Mouse (Mus musculus) neutrophil, adult 5-6 weeks (primary cell): ENCODE results near the gene Atp6v0d1. TPM values are rescaled to one million over a fixed set of nuclear protein-coding genes. Genes with fewer than 3 reads are reported as not detected.

ENCODE experiments used
- ATAC-seq: fragments of 151-379, 151-347 bp; 2 replicates; pipeline ENCODE4 v1.8.0; 2017; ENCODE audit warnings: mild to moderate bottlenecking, moderate TSS enrichment; ENCODE audit not compliant: insufficient number of reproducible peaks, poor library complexity, low FRiP score, severe bottlenecking; ENCODE audit errors: extremely low read depth
- total RNA-seq: library from RNA; stranded (forward); fragments of 200-1000 nt; gene quantifications from 2 replicates; pipeline ENCODE4 v1.2.3, GENCODE M21; 2017

The Atp6v0d1 gene
- total RNA-seq, 1 experiment from 2014 or later: 71.1 TPM

- ATAC-seq: no peak
Observed at GRCm38 (mm10) chr8:105483212-105484029, 82.4 kb downstream of the Atp6v0d1 start.

GRCm38 (mm10) chr8:105482123-105482522 lies 83.7 kb downstream of the Atp6v0d1 start:
- no peak for ATAC-seq

GRCm38 (mm10) chr8:105481453-105481852 lies 84.4 kb downstream of the Atp6v0d1 start:
- no peak for ATAC-seq

DNA sequence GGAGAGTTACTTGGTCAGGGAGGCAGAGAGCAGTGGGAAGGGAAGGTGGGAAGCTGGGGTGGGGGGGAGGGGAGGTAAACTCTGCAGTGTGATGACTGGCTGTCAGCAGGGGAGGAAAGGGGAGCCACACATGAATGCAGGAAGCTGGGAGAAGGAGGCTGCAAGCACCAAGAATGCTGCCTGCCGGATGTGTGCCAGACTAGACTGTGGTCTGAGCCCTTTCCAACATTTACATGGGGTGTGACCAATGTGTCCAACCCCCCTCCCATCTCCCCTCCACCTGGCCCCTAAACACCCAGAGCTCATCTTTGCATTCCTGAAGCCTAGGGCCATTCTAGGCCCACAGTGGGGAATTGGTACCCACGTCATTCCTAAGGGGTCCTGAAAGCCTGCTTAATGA lies 84.8 kb downstream of the Atp6v0d1 start:
- no peak for ATAC-seq

DNA sequence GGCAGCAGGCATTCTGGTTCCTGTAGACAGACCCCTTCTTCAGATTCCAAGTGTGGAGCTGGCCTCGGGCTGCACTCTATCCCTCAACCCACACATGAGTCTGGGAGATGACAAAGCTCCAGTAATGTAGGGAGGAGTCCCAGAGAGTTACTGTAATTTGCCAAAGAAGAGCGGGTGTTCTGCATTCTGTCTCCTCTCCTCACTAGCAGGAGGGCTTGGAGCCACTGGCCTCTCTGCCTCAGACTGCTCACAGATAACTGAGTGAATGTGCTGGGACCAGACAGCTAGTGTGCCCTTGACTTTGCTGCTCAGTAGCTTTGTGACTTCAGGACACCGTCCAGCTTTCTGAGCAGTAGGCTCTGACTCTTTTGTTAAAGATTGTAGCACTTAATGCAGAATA lies 88.1 kb downstream of the Atp6v0d1 start:
- no peak for ATAC-seq

- no peak for ATAC-seq
Observed at GRCm38 (mm10) chr8:105476628-105477413, 89.0 kb downstream of the Atp6v0d1 start.

GRCm38 (mm10) chr8:105476161-105476560 lies 89.7 kb downstream of the Atp6v0d1 start:
- no peak for ATAC-seq

GRCm38 (mm10) chr8:105475742-105476141 lies 90.1 kb downstream of the Atp6v0d1 start:
- no peak for ATAC-seq

GRCm38 (mm10) chr8:105475254-105475653 lies 90.6 kb downstream of the Atp6v0d1 start:
- no peak for ATAC-seq

- no peak for ATAC-seq
Observed at GRCm38 (mm10) chr8:105474680-105475079, 91.2 kb downstream of the Atp6v0d1 start.

Other genes with a start within 250 kb of the Atp6v0d1 start
- gene Lrrc29, start 239.8 kb downstream of the Atp6v0d1 start, total RNA-seq: 3.3 and 4.9 TPM in 2 replicates
- 27.6 and 39.2 TPM in 2 replicates for gene Tmem208, start 239.7 kb downstream of the Atp6v0d1 start, total RNA-seq
- gene Fhod1, start 218.1 kb downstream of the Atp6v0d1 start, total RNA-seq: 21.8 and 22.2 TPM in 2 replicates
- 0.35 and 0.49 TPM in 2 replicates for gene Slc9a5, start 217.2 kb downstream of the Atp6v0d1 start, total RNA-seq
- gene Plekhg4, start 192.8 kb downstream of the Atp6v0d1 start, total RNA-seq: not detected in 2 replicates
- gene Kctd19, start 152.5 kb downstream of the Atp6v0d1 start, total RNA-seq: not detected in 2 replicates
- gene Lrrc36, start 152.5 kb downstream of the Atp6v0d1 start, total RNA-seq: not detected in 2 replicates
- gene Tppp3, start 94.5 kb downstream of the Atp6v0d1 start, total RNA-seq: 4.9 and 9.3 TPM in 2 replicates
- 0.47 and 0.86 TPM in 2 replicates for gene Zdhhc1, start 69.1 kb downstream of the Atp6v0d1 start, total RNA-seq
- gene Hsd11b2, start 47.3 kb downstream of the Atp6v0d1 start, total RNA-seq: not detected in 2 replicates
- gene Ripor1, start 39.2 kb upstream of the Atp6v0d1 start, total RNA-seq: 6.2 and 7.6 TPM in 2 replicates
- gene Ctcf, start 70.5 kb upstream of the Atp6v0d1 start, total RNA-seq: 140 and 147 TPM in 2 replicates
- not detected in 2 replicates for gene Agrp, start 71.3 kb upstream of the Atp6v0d1 start, total RNA-seq
- gene Carmil2, start 120.2 kb upstream of the Atp6v0d1 start, total RNA-seq: 27.5 and 29.7 TPM in 2 replicates
- gene Acd, start 135.1 kb upstream of the Atp6v0d1 start, total RNA-seq: 28.7 and 29.8 TPM in 2 replicates
- gene Pard6a, start 135.1 kb upstream of the Atp6v0d1 start, total RNA-seq: 3.8 and 4.7 TPM in 2 replicates
- not detected in 2 replicates for gene 4933405L10Rik, start 141.6 kb upstream of the Atp6v0d1 start, total RNA-seq
- 0.58 and 0.86 TPM in 2 replicates for gene Enkd1, start 142.2 kb upstream of the Atp6v0d1 start, total RNA-seq
- 1.6 and 3.6 TPM in 2 replicates for gene Gfod2, start 192.6 kb upstream of the Atp6v0d1 start, total RNA-seq